Mouse (Mus musculus): Measurements from ENCODE around the gene Syt5. TPM values are rescaled to one million over a fixed set of nuclear protein-coding genes. Genes with fewer than 3 reads are reported as not detected.
A peak's percentile ranks its signal among the peaks of the same experiment; 100 is the strongest.
"Not testable (repeated sequence)": the region's sequence is repeated elsewhere in the genome, so short reads cannot be mapped to it uniquely, and the experiment has no call there.

Gene Syt5
- polyA plus RNA-seq, 1 experiment from 2014 or later = 5.5 TPM

GRCm38 (mm10) chr7:4542013-4542412 lies 5.3 kb downstream of the Syt5 start:
- no peaks in the 10 kb centered on the region for H3K36me3 ChIP-seq (ENCODE audit: control insufficient read depth, insufficient read depth, low read length)
- H3K4me1 ChIP-seq (replicated peaks; ENCODE audit: control insufficient read depth, insufficient read depth, low read length) = peaks cover 5% of the 10 kb centered on the region
- H3K4me2 ChIP-seq (ENCODE audit: low read depth, low read length) = no peak overlapping the region
- ATAC-seq (ENCODE audit: low read depth) = no peak
- WGBS = 43% methylated on average over 17 of the region's 17 CpGs
- peaks cover 2% of the 10 kb centered on the region for H3K27me3 ChIP-seq (ENCODE audit: control insufficient read depth, insufficient read depth, low read depth, low read length)
- H3K9ac ChIP-seq (ENCODE audit: low read length) = no peak overlapping the region
- no peaks in the 10 kb centered on the region for H3K9me3 ChIP-seq (ENCODE audit: control insufficient read depth, low read length)
- no peak overlapping the region for H3K4me3 ChIP-seq (ENCODE audit: low read length)
- H3K27ac ChIP-seq (ENCODE audit: low read length) = no peak overlapping the region

- no peak overlapping the region for H3K27ac ChIP-seq (ENCODE audit: low read length)
- H3K4me3 ChIP-seq (ENCODE audit: low read length) = no peak overlapping the region
- no peaks in the 10 kb centered on the region for H3K36me3 ChIP-seq (ENCODE audit: control insufficient read depth, insufficient read depth, low read length)
- no peak overlapping the region for H3K9ac ChIP-seq (ENCODE audit: low read length)
- ATAC-seq (ENCODE audit: low read depth) = no peak
- H3K27me3 ChIP-seq (ENCODE audit: control insufficient read depth, insufficient read depth, low read depth, low read length) = peaks cover 2% of the 10 kb centered on the region
- WGBS = 61% methylated on average over 5 of the region's 5 CpGs
- H3K4me2 ChIP-seq (ENCODE audit: low read depth, low read length) = no peak overlapping the region
- no peaks in the 10 kb centered on the region for H3K9me3 ChIP-seq (ENCODE audit: control insufficient read depth, low read length)
- H3K4me1 ChIP-seq (replicated peaks; ENCODE audit: control insufficient read depth, insufficient read depth, low read length) = no peaks in the 10 kb centered on the region; the same call in 1 of the 2 replicates
Observed at GRCm38 (mm10) chr7:4541344-4541743, 6.0 kb downstream of the Syt5 start.

GRCm38 (mm10) chr7:4539019-4539418 lies 8.3 kb downstream of the Syt5 start:
- Histone ChIP-seq H3K9ac (ENCODE audit: low read length) (no peak overlapping the region), H3K27me3 (ENCODE audit: control insufficient read depth, insufficient read depth, low read depth, low read length) (peaks cover 2% of the 10 kb centered on the region), H3K4me2 (ENCODE audit: low read depth, low read length) (no peak overlapping the region), H3K9me3 (ENCODE audit: control insufficient read depth, low read length) (no peaks in the 10 kb centered on the region), H3K27ac (ENCODE audit: low read length) (no peak overlapping the region), H3K36me3 (ENCODE audit: control insufficient read depth, insufficient read depth, low read length) (no peaks in the 10 kb centered on the region), H3K4me3 (ENCODE audit: low read length) (no peak overlapping the region), H3K4me1 (replicated peaks; ENCODE audit: control insufficient read depth, insufficient read depth, low read length) (no peaks in the 10 kb centered on the region)
- no peak for ATAC-seq (ENCODE audit: low read depth)
- WGBS = 67% methylated on average over 2 of the region's 2 CpGs

GRCm38 (mm10) chr7:4537181-4537580 lies 10.2 kb downstream of the Syt5 start:
- Histone ChIP-seq H3K9me3 (ENCODE audit: control insufficient read depth, low read length) (no peaks in the 10 kb centered on the region), H3K27ac (ENCODE audit: low read length) (no peak overlapping the region)

GRCm38 (mm10) chr7:4536369-4536768 lies 11.0 kb downstream of the Syt5 start:
- no peak for ATAC-seq (ENCODE audit: low read depth)
- 87% methylated on average over 4 of the region's 4 CpGs for WGBS
- H3K36me3 ChIP-seq (ENCODE audit: control insufficient read depth, insufficient read depth, low read length) = no peaks in the 10 kb centered on the region

More at GRCm38 (mm10) chr7:4537181-4537580, 10.2 kb downstream of the Syt5 start:
- ATAC-seq (ENCODE audit: low read depth) = no peak
- Histone ChIP-seq H3K4me1 (replicated peaks; ENCODE audit: control insufficient read depth, insufficient read depth, low read length) (no peaks in the 10 kb centered on the region), H3K4me2 (ENCODE audit: low read depth, low read length) (no peak overlapping the region), H3K36me3 (ENCODE audit: control insufficient read depth, insufficient read depth, low read length) (no peaks in the 10 kb centered on the region), H3K27me3 (ENCODE audit: control insufficient read depth, insufficient read depth, low read depth, low read length) (peaks cover 2% of the 10 kb centered on the region), H3K4me3 (ENCODE audit: low read length) (no peak overlapping the region), H3K9ac (ENCODE audit: low read length) (no peak overlapping the region)
- WGBS = 43% methylated on average over 4 of the region's 4 CpGs

GRCm38 (mm10) chr7:4532005-4532729 lies 15.2 kb downstream of the Syt5 start, which contains the start of gene Dnaaf3:
Dnaaf3 (minus strand) TSS chr7:4532453.
- H3K9ac ChIP-seq (ENCODE audit: low read length) = peak within 1 kb of the TSS; percentile 34; the same call in 1 of the 2 replicates

More at GRCm38 (mm10) chr7:4536369-4536768, 11.0 kb downstream of the Syt5 start:
- Histone ChIP-seq H3K27ac (ENCODE audit: low read length) (no peak overlapping the region), H3K4me2 (ENCODE audit: low read depth, low read length) (no peak overlapping the region), H3K27me3 (ENCODE audit: control insufficient read depth, insufficient read depth, low read depth, low read length) (peaks cover 2% of the 10 kb centered on the region), H3K4me3 (ENCODE audit: low read length) (no peak overlapping the region), H3K9ac (ENCODE audit: low read length) (no peak overlapping the region), H3K9me3 (ENCODE audit: control insufficient read depth, low read length) (no peaks in the 10 kb centered on the region), H3K4me1 (replicated peaks; ENCODE audit: control insufficient read depth, insufficient read depth, low read length) (no peaks in the 10 kb centered on the region; the same call in 1 of the 2 replicates)

GRCm38 (mm10) chr7:4530166-4530565 lies 17.2 kb downstream of the Syt5 start:
- WGBS = 32% methylated on average over 7 of the region's 8 CpGs
- not testable (repeated sequence) for H3K4me2 ChIP-seq (ENCODE audit: low read depth, low read length); H3K9ac ChIP-seq (ENCODE audit: low read length); ATAC-seq (ENCODE audit: low read depth); H3K27ac ChIP-seq (ENCODE audit: low read length); H3K36me3 ChIP-seq (ENCODE audit: control insufficient read depth, insufficient read depth, low read length); H3K9me3 ChIP-seq (ENCODE audit: control insufficient read depth, low read length); H3K27me3 ChIP-seq (ENCODE audit: control insufficient read depth, insufficient read depth, low read depth, low read length); H3K4me3 ChIP-seq (ENCODE audit: low read length); H3K4me1 ChIP-seq (replicated peaks; ENCODE audit: control insufficient read depth, insufficient read depth, low read length)

More at GRCm38 (mm10) chr7:4532005-4532729, 15.2 kb downstream of the Syt5 start, which contains the start of gene Dnaaf3:
- Histone ChIP-seq H3K27me3 (ENCODE audit: control insufficient read depth, insufficient read depth, low read depth, low read length) (no peaks in the 10 kb centered on the region; the same call in 1 of the 2 replicates), H3K27ac (ENCODE audit: low read length) (no peak within 1 kb of the TSS), H3K9me3 (ENCODE audit: control insufficient read depth, low read length) (no peaks in the 10 kb centered on the region), H3K4me3 (ENCODE audit: low read length) (peak within 1 kb of the TSS; percentile 44), H3K4me1 (replicated peaks; ENCODE audit: control insufficient read depth, insufficient read depth, low read length) (peaks cover under 1% of the 10 kb centered on the region; the same call in 1 of the 2 replicates), H3K36me3 (ENCODE audit: control insufficient read depth, insufficient read depth, low read length) (no peaks in the 10 kb centered on the region), H3K4me2 (ENCODE audit: low read depth, low read length) (peak within 1 kb of the TSS; percentile 61)
- peak; percentile 96 for ATAC-seq (ENCODE audit: low read depth)
- 3% methylated on average over 28 of the region's 28 CpGs for WGBS

GRCm38 (mm10) chr7:4527302-4527689 lies 20.0 kb downstream of the Syt5 start:
- ATAC-seq (ENCODE audit: low read depth) = no peak
- WGBS = 50% methylated on average over 18 of the region's 18 CpGs
- peak overlapping the region; percentile 71 for H3K9ac ChIP-seq (ENCODE audit: low read length)
- H3K4me1 ChIP-seq (replicated peaks; ENCODE audit: control insufficient read depth, insufficient read depth, low read length) = peaks cover 6% of the 10 kb centered on the region
- H3K9me3 ChIP-seq (ENCODE audit: control insufficient read depth, low read length) = no peaks in the 10 kb centered on the region; the same call in 1 of the 2 replicates
- H3K4me3 ChIP-seq (ENCODE audit: low read length) = peak overlapping the region; percentile 48; the same call in 1 of the 2 replicates
- H3K27ac ChIP-seq (ENCODE audit: low read length) = no peak overlapping the region
- peak overlapping the region; percentile 75 for H3K4me2 ChIP-seq (ENCODE audit: low read depth, low read length)
- H3K27me3 ChIP-seq (ENCODE audit: control insufficient read depth, insufficient read depth, low read depth, low read length) = no peaks in the 10 kb centered on the region; the same call in 1 of the 2 replicates
- H3K36me3 ChIP-seq (ENCODE audit: control insufficient read depth, insufficient read depth, low read length) = no peaks in the 10 kb centered on the region
